Mouse (Mus musculus) brain, embryonic 14.5 days (tissue): ENCODE results near the gene Ang4. TPM values are rescaled to one million over a fixed set of nuclear protein-coding genes. Genes with fewer than 3 reads are reported as not detected.

ENCODE experiments used
- DNase-seq: peaks from one replicate; pipeline ENCODE4 v3.0.0-alpha.2; 2011; ENCODE audit warnings: low read depth
- CTCF ChIP-seq: fragments of 200-500 bp; IDR thresholded peaks from 2 replicates; pipeline ENCODE4 v1.5.1; 2012; ENCODE audit warnings: inconsistent platforms, mild to moderate bottlenecking, moderate library complexity, borderline replicate concordance; ENCODE audit not compliant: insufficient read depth, insufficient read length; ENCODE audit errors: extremely low read depth
- POLR2A ChIP-seq: fragments of 200-500 bp; IDR thresholded peaks from 2 replicates; pipeline ENCODE4 v1.6.1; 2012; ENCODE audit warnings: mild to moderate bottlenecking, inconsistent platforms, borderline replicate concordance; ENCODE audit not compliant: poor library complexity, insufficient read depth, insufficient read length, severe bottlenecking; ENCODE audit errors: extremely low read depth
- polyA plus RNA-seq: library from polyadenylated mRNA; depleted of rRNA; stranded (reverse); fragments of >200 nt; gene quantifications from 2 replicates; pipeline ENCODE4 v1.2.3, GENCODE M21; 2012; rRNA removed

Ang4 gene
- polyA plus RNA-seq, 1 experiment: not detected

GRCm38 (mm10) chr14:51738411-51739149 lies 34.8 kb downstream of the Ang4 start:
- TF ChIP-seq POLR2A (no peak), CTCF (no peak)
- no peak for DNase-seq

- DNase-seq: no peak
Observed at GRCm38 (mm10) chr14:51737967-51738366, 35.4 kb downstream of the Ang4 start.

GRCm38 (mm10) chr14:51717083-51717482 lies 56.3 kb downstream of the Ang4 start, which contains the start of gene Gm5800:
Gene Gm5800, minus strand, starts transcription at chr14:51717183.
- no peak for DNase-seq
- no peak for TF ChIP-seq POLR2A
- TF ChIP-seq CTCF: no peak

More at GRCm38 (mm10) chr14:51737967-51738366, 35.4 kb downstream of the Ang4 start:
- TF ChIP-seq CTCF (no peak), POLR2A (no peak)

Other genes with a start within 250 kb of the Ang4 start
- gene Gm5622, start 220.8 kb downstream of the Ang4 start, polyA plus RNA-seq: not detected in 2 replicates
- not detected in 2 replicates for gene Gm17175, start 199.5 kb downstream of the Ang4 start, polyA plus RNA-seq
- not detected in 2 replicates for gene Gm17174, start 181.5 kb downstream of the Ang4 start, polyA plus RNA-seq
- gene Gm17078, start 162.3 kb downstream of the Ang4 start, polyA plus RNA-seq: not detected in 2 replicates
- gene Gm4181, start 137.9 kb downstream of the Ang4 start, polyA plus RNA-seq: not detected in 2 replicates
- not detected in 2 replicates for gene Gm17079, start 78.1 kb downstream of the Ang4 start, polyA plus RNA-seq
- gene Gm5800, start 56.4 kb downstream of the Ang4 start, polyA plus RNA-seq: not detected in 2 replicates
- not detected in 2 replicates for gene AY358078, start 26.5 kb upstream of the Ang4 start, polyA plus RNA-seq
- gene Ear6, start 80.1 kb upstream of the Ang4 start, polyA plus RNA-seq: 0.14 TPM in 1 of 2 replicates, not detected in the other
- 64.9 and 76.0 TPM in 2 replicates for gene Mettl17, start 111.3 kb upstream of the Ang4 start, polyA plus RNA-seq
- gene Slc39a2, start 119.3 kb upstream of the Ang4 start, polyA plus RNA-seq: 12.1 and 15.3 TPM in 2 replicates
- gene Ndrg2, start 140.6 kb upstream of the Ang4 start, polyA plus RNA-seq: 80.5 and 115 TPM in 2 replicates
- not detected in 2 replicates for gene Tppp2, start 144.8 kb upstream of the Ang4 start, polyA plus RNA-seq
- not detected in 2 replicates for gene Rnase13, start 149.2 kb upstream of the Ang4 start, polyA plus RNA-seq
- 100 and 106 TPM in 2 replicates for gene Arhgef40, start 211.1 kb upstream of the Ang4 start, polyA plus RNA-seq
- 1.9 and 3.6 TPM in 2 replicates for gene Tmem253, start 242.1 kb upstream of the Ang4 start, polyA plus RNA-seq
- 177 and 242 TPM in 2 replicates for gene Zfp219, start 247.1 kb upstream of the Ang4 start, polyA plus RNA-seq